Mouse (Mus musculus) retina, adult 2 months (tissue): ENCODE data around the gene Shisa7.
"Not testable (repeated sequence)": the region's sequence is repeated elsewhere in the genome, so short reads cannot be mapped to it uniquely, and the experiment has no call there.

Source experiments
- DNase-seq: peaks from one replicate; pipeline ENCODE4 v3.0.0-alpha.2; 2012; ENCODE audit warnings: low read depth, low spot score

Gene Shisa7

DNA sequence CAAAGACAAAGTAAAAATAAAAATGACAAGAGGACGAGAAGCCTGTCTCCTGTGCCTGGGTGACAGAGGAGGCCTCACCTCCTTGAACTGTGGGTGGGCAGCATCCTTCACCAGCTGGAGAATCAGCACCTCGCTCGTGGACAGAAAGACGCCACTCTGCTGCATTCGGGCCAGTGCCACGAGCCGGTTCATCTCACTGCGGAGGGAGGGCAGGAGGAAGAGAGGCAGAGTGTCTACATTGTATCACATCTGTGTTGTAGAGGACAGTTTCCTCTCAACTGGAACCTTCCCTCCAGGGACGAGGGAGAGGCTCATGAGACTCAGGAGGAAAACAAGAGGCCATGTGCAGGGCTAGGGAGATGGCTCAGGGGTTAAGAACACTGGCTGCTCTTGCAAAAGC is 4.9 kb upstream of the Shisa7 start:
- no peak for DNase-seq

DNA sequence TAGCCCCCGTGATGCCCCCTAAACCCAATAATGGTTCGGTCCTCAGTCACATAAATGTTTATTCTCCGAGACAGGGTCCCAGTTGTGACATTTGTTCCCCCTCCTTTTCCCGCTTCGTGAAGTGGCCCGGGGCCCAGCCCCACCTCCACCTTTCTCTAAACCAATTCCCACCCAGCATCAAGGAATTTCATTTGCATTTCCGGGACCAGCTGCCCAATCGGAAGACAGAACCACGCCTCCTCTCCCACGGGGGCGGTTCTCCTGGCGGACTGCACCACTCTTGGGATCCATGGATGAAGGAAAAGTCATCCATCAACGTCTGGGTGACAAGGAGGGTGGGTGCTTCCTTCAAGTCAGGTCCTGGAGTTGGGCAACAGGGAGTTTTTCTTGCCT is 417 bp upstream of the Shisa7 start:
- DNase-seq = no peak

DNA sequence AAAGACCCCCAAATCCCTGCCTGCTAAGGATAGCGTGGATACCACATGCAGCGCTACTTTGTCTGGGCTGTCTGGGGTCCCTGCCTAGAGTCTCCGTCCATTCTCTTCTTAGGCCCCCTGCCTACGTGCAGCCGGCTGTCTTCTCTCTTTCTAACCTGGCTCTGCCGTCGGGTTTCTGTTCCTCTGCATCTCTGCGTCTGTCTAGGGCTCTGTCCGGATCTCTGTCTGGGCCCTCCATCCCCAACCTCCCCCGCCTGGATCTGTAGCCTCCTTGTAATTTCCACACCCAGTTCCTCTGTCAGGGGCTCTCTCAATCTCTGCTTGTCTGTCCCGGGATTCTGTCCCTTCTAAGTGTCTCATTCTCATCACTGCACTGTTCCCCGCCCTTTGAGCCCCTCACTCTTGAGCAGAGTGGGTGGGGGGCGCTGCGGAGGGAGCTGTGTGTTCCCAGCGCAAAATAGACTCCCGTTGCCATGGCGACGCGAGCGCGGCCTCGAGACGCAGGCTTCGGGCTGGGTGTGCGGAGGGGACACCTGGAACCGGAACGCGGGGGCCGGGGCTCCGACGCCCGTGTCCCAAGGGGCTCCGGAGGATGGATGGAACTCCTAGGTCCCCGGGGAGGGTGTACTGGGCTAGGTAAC is 772 bp downstream of the Shisa7 start:
- no peak for DNase-seq

DNA sequence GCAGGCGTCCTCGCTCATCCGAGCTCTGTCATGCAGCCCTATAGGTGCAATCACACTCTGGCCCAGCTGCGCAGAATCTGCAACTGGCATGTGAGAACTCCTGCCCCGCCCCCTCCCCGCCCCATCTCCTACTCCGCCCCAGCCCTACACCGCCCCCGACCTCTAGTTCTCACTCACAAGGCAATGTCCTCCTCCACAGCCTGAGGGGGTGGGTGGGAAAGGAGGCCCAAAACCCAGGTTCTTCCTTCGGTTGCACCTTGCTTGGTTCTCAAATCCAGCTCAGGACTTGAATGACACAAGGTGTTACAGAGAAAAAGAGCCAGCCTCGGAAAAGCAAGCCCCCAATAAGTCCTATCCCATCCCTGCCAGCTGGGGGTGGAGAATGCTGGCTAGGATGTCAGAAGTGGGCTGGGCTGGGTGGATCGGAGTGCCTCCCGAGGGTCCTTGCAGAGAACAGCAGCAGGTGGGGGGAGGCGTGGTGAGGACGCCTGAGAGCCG is 1.8 kb downstream of the Shisa7 start:
- no peak for DNase-seq

GRCm38 (mm10) chr7:4842077-4842476 is 2.4 kb downstream of the Shisa7 start:
- DNase-seq = no peak

DNA sequence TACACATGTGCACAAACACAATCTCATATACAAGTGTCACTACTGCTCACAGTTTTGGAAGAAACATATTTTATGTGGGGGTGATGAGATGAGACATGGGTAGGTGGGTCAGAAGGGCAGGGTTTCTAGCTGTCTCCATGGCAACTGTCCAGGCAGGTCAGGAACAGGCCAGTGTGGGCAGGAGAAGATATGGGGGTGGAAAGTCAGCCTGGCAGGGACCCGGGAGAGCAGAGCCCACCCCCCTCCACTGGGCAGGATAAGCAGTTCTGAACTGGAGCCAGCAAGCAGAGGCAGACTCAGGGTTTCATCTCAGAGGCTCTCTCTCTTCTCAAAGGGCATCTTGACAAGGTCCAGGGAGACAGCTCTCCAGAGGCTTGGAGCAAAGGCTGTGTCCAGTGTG is 6.9 kb downstream of the Shisa7 start:
- no peak for DNase-seq

DNA sequence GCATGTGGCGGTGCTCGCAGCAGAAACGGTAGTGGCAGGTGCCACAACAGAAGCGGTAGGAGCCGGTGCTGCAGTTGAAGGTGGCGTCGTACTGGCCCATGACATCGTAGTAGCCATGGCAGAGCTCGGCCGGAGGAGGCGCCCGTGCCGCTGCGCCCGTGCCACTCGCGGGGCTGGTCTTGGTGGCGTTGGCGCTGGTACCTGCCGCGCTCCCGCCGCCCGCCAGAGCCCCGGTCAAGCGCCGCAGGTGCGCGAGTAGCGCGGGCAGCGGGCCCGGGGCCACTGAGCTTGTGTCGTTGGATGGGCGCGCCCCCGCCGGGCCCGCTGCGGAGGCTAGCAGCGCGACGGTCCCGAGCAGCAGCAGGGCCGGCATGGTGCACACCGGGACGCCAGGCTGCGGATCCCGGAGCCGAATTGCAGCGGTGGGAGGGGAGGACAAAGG is 8.1 kb downstream of the Shisa7 start:
- DNase-seq = no peak

- DNase-seq = no peak
Observed at GRCm38 (mm10) chr7:4835631-4836327, 8.7 kb downstream of the Shisa7 start.

DNA sequence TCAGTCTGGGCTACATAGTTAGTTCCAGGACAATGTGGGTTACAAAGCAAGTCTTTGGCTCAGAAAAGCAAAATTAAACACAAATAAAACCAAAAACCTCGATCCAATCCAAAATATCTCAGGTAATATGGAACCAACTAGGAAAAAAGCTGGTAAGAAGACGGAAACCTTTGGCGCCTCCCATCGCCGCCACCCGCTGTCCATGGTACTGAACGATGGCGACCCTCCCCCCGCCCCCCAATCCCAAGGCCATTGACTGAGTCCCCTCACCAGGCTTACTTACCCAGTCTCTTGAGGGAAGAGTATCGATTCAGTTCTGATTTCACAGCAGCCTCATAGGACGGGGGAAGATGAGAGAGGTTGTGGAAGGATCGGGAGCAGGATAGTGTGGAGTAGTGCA is 14.0 kb downstream of the Shisa7 start:
- no peak for DNase-seq

- no peak for DNase-seq
Observed at GRCm38 (mm10) chr7:4825365-4825764, 19.1 kb downstream of the Shisa7 start.

- DNase-seq = no peak
Observed at GRCm38 (mm10) chr7:4822162-4822907, 22.2 kb downstream of the Shisa7 start.

DNA sequence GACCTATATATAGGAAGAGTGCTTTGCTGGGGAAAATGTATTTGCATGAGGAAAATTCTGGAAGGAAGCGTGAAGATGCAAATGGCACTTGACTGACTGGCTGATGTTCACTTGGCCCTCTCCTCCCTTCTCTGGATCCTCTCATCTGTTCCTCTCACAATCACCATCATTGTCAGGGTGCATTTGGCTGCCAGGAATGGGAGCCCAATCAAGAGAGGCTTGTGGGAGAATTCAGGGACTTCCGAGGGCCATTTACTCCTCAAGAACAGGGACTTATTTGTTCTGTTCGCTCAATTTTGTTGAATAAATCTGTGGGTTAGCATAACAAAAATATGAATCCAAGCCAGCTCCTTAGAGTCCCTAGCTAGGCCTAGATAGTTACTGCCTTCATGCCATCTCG is 22.8 kb downstream of the Shisa7 start:
- no peak for DNase-seq

GRCm38 (mm10) chr7:4820925-4821324 is 23.6 kb downstream of the Shisa7 start:
- not testable (repeated sequence) for DNase-seq

GRCm38 (mm10) chr7:4816559-4816958 is 27.9 kb downstream of the Shisa7 start:
- DNase-seq = no peak

DNA sequence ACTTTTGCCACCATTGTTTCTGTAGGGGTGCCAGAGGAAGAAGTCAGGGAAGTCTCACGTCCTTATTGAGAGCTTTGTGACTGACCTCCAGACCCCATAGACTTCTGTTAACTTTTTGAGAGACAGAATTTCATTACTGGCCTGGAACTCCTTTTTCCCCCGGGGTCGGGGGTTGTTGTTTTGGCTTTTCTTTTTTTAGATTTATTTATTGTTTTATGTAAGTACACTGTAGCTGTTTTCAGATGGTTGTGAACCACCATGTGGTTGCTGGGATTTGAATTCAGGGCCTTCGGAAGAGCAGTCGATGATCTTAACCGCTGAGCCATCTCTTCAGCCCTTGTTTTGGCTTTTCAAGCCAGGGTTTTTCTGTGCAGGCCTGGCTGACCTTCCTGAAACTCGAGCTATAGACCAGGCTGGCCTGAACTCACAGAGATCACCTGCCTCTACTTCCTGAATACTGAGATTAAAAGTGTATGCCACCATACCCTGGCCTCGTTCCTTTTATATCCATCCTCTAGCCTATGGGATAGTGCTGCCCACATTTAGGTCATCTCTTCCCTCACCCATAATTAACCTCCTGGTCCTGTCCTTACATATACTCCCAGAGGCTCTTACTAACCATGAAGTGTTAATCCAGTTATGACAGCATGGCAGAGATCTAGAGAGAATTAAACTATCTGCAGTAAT is 31.2 kb downstream of the Shisa7 start:
- no peak for DNase-seq

GRCm38 (mm10) chr7:4812303-4813104 is 32.0 kb downstream of the Shisa7 start, which contains the start of gene Ube2s:
Gene Ube2s, minus strand, starts transcription at chr7:4812590.
- DNase-seq = peak; percentile 99

- no peak for DNase-seq
Observed at GRCm38 (mm10) chr7:4811842-4812302, 32.6 kb downstream of the Shisa7 start.

- DNase-seq = not testable (repeated sequence)
Observed at GRCm38 (mm10) chr7:4811131-4811530, 33.4 kb downstream of the Shisa7 start.

- no peak for DNase-seq
Observed at GRCm38 (mm10) chr7:4806716-4807115, 37.8 kb downstream of the Shisa7 start.

GRCm38 (mm10) chr7:4802247-4802646 is 42.2 kb downstream of the Shisa7 start:
- DNase-seq = no peak
